Mouse (Mus musculus): ENCODE results near the gene Lsm4.

The Lsm4 gene

DNA sequence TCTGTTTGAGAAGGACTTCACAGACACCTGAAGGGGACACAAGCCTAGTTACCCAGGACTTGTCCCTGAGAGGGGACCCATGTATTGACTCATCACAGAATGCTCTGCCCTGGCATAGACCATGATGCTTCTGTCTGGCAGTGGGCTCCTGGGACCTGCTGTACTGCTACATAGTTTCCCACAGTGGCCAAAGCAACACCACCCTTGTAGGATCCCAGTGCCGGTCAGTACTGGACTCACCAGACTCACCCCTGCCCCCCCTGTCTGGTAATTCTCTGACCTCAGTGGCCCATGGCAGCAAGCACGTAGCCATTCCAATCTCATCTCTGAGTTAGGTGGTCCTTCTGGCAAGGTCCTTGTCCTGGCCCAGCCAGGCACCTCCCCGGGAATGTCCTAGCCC is 15.1 kb downstream of the Lsm4 start:
- Histone ChIP-seq H3K4me3 (replicated peaks; ENCODE audit: low read length) (no peak overlapping the region), H3K4me1 (replicated peaks; ENCODE audit: low read depth, low read length) (peaks cover 69% of the 10 kb centered on the region), H3K36me3 (ENCODE audit: insufficient read depth, low read length) (peaks cover 27% of the 10 kb centered on the region), H3K27me3 (ENCODE audit: insufficient read depth, low read length) (no peaks in the 10 kb centered on the region), H3K9me3 (ENCODE audit: low read length) (no peaks in the 10 kb centered on the region)
- TF ChIP-seq NANOG (IDR thresholded peaks at IDR 0.05; ENCODE audit: borderline replicate concordance, low read length) = no peak
- no peak for TF ChIP-seq CTCF (conservative IDR thresholded peaks at IDR 0.05; ENCODE audit: low read length)
- no peak for TF ChIP-seq POU5F1 (IDR thresholded peaks at IDR 0.05; ENCODE audit: borderline replicate concordance, low read length)

DNA sequence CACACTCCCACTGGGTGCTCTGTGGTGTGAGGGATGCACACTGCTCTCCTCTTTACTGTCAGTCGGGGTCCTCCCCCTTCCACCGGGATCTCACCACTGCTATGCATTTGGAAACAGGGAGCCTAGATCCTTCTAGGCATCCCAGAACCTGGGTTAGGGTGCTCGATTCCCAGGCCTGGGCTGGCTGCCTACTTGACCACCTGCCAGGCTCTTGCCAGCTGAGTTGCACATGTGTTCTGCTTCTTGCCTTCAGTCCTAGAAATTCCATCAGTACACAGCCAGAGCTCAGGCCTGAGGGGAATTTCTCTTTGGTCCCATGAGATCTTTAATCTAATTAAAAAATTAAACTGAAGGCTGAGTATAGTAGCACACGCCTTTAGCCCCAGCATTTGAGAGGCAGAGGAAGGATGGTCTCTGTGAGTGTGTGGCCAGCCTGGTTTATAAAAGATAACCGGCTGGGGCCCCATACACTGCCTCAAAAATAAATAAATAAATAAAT is 16.9 kb downstream of the Lsm4 start:
- H3K4me1 ChIP-seq (replicated peaks; ENCODE audit: low read depth, low read length) = peaks cover 71% of the 10 kb centered on the region
- no peaks in the 10 kb centered on the region for H3K27me3 ChIP-seq (ENCODE audit: insufficient read depth, low read length)
- H3K4me3 ChIP-seq (replicated peaks; ENCODE audit: low read length) = no peak overlapping the region
- TF ChIP-seq POU5F1 (IDR thresholded peaks at IDR 0.05; ENCODE audit: borderline replicate concordance, low read length) = no peak
- no peak for TF ChIP-seq NANOG (IDR thresholded peaks at IDR 0.05; ENCODE audit: borderline replicate concordance, low read length)
- TF ChIP-seq CTCF (conservative IDR thresholded peaks at IDR 0.05; ENCODE audit: low read length) = no peak
- H3K36me3 ChIP-seq (ENCODE audit: insufficient read depth, low read length) = peaks cover 27% of the 10 kb centered on the region
- no peaks in the 10 kb centered on the region for H3K9me3 ChIP-seq (ENCODE audit: low read length)

DNA sequence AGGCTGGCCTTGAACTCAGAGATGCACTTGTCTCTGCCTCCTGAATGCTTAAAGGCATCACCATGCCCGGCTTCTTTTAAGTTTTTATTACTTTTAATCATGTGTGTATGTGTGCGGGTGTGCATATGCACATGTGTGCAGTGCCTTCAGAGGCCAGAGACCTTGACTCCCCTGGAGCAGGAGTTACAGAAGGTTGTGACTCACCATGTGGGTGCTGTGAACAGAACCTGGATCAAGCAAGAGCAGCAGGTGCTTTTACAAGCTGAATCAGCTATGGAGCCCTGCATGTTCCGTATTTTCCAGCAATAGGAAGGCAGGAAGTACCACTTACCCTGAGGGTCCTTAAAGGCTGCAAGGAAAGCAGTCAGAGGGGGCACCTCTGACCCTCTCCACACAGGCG is 18.2 kb downstream of the Lsm4 start:
- Histone ChIP-seq H3K27me3 (ENCODE audit: insufficient read depth, low read length) (no peaks in the 10 kb centered on the region), H3K9me3 (ENCODE audit: low read length) (no peaks in the 10 kb centered on the region), H3K36me3 (ENCODE audit: insufficient read depth, low read length) (peaks cover 26% of the 10 kb centered on the region), H3K4me3 (replicated peaks; ENCODE audit: low read length) (peak overlapping the region; percentile 79), H3K4me1 (replicated peaks; ENCODE audit: low read depth, low read length) (peaks cover 77% of the 10 kb centered on the region)
- no peak for TF ChIP-seq POU5F1 (IDR thresholded peaks at IDR 0.05; ENCODE audit: borderline replicate concordance, low read length)
- TF ChIP-seq CTCF (conservative IDR thresholded peaks at IDR 0.05; ENCODE audit: low read length) = no peak
- no peak for TF ChIP-seq NANOG (IDR thresholded peaks at IDR 0.05; ENCODE audit: borderline replicate concordance, low read length)

DNA sequence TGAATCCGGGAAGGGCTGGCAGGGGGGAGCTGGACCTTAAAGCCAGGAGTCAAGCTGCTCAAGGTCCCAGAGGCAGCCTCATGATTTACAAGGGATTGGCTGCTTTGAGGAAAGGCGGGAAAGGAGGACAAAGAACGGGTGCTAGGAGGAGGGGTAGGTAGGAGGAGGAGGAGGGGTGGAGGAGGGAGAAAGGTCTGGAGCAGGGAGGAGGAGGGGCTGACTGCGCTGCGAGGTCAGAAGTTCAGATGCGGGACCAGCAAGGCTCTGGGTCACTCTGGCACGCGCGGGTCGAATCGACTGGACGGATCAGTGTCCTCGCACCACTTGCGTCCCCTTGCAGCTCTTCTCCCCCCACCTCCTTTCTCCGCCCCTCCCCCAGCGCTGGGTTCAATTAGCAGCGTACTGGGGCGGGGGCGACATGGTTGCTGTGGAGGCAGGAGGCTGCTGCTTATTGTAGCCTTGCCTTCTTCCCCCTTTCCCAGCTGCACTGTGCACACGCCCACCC is 18.7 kb downstream of the Lsm4 start:
- H3K4me1 ChIP-seq (replicated peaks; ENCODE audit: low read depth, low read length) = peaks cover 74% of the 10 kb centered on the region
- H3K4me3 ChIP-seq (replicated peaks; ENCODE audit: low read length) = peak overlapping the region; percentile 79
- TF ChIP-seq NANOG (IDR thresholded peaks at IDR 0.05; ENCODE audit: borderline replicate concordance, low read length) = no peak
- no peak for TF ChIP-seq CTCF (conservative IDR thresholded peaks at IDR 0.05; ENCODE audit: low read length)
- no peak for TF ChIP-seq POU5F1 (IDR thresholded peaks at IDR 0.05; ENCODE audit: borderline replicate concordance, low read length)
- H3K36me3 ChIP-seq (ENCODE audit: insufficient read depth, low read length) = peaks cover 21% of the 10 kb centered on the region
- no peaks in the 10 kb centered on the region for H3K9me3 ChIP-seq (ENCODE audit: low read length)
- H3K27me3 ChIP-seq (ENCODE audit: insufficient read depth, low read length) = no peaks in the 10 kb centered on the region

DNA sequence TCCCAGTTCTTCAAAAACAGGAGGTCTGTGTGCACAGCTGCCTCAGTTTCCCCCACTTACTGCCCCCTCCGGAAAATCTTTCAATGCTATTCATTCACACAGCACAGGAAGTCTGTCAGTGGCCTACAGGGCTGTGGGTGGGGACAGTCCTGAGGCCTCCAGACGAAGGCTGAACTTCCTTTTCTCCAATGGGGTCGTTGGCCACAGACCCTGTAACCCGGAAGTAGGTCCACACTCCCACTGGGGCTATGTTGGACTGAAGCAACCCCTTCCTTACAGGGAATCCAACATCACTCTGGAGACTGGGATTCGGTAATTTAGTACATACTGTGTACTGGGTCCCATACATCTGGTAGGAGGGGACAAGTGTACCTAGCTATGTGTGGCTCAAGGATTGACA is 20.6 kb downstream of the Lsm4 start:
- peak overlapping the region; percentile 35 for H3K4me3 ChIP-seq (replicated peaks; ENCODE audit: low read length)
- peaks cover 8% of the 10 kb centered on the region for H3K36me3 ChIP-seq (ENCODE audit: insufficient read depth, low read length)
- peaks cover 78% of the 10 kb centered on the region for H3K4me1 ChIP-seq (replicated peaks; ENCODE audit: low read depth, low read length)
- TF ChIP-seq POU5F1 (IDR thresholded peaks at IDR 0.05; ENCODE audit: borderline replicate concordance, low read length) (no peak), NANOG (IDR thresholded peaks at IDR 0.05; ENCODE audit: borderline replicate concordance, low read length) (no peak), CTCF (conservative IDR thresholded peaks at IDR 0.05; ENCODE audit: low read length) (no peak)
- H3K27me3 ChIP-seq (ENCODE audit: insufficient read depth, low read length) = no peaks in the 10 kb centered on the region
- no peaks in the 10 kb centered on the region for H3K9me3 ChIP-seq (ENCODE audit: low read length)

DNA sequence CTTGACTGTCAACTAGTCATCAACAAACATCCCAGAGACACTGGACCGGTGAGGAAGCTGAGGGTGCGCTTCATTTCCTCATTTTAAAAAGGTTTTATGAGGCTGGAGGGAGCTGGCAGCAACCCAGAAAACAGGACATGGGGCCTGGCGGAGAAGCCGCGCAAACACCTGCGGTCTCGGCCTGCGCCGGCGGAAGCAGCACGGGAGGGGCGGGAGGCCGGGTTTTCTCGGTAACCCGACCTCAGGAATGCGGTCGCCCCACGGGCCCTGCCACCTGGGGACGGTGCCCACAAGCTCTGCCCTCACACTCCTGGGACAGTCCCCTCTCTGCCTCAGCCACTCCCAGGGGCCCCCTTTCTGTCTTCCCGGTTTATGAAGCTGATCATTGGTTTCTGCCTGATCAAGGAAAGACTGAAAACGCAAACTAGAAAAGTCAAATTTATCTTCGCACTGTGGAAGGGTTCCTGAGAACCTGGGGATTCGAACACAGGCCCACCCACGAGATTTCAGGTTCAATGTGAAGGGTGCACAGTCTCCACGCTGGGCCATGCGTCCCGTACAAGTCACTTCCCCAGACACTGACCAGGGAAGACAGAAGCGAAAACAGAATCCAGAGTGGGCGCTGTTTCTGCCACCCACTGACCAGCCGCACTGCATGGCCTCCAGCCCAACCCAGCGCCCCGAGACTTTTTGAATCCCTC is 22.4 kb downstream of the Lsm4 start:
- peaks cover 62% of the 10 kb centered on the region for H3K4me1 ChIP-seq (replicated peaks; ENCODE audit: low read depth, low read length)

DNA sequence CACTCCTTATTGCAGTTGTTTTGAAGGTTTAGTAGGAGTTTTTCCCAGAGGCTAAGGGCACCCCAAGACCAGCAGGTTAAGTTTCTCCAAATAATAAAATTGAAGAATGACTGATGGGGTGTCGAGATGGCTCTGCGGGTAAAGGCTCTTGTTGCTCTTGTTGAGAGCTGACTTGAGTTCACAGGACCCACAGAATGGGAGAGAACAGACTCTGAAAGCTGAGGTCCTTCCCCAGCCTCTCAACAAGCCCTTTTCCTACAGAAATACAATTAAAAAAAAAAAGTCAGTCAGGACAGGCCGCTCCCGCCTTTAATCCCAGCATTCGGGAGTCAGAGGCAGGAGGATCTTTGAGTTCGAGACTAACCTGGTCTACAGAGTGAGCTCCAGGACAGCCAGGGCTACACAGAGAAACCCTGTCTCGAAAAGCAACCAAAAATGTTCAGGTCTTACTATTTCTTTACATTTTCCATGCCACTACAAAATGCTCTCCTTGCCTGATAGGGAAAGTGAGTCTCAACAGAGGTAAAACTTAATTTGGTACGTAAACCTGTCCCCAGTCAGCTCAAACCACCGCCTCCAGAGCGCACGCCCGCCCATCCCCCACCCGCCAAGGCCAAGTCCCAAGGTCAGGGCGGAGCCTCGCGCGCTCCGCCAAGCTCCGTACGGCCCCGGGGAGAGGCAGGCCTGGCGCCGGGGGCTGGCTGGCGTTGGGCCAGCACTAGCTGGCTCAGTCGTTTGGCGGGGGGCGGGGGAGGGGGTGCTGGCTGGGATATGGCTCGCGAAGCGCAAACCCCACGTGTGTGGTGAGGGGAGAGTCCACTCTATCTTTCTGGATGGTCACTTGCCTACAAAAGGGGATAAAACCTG is 23.2 kb downstream of the Lsm4 start:
- H3K36me3 ChIP-seq (ENCODE audit: insufficient read depth, low read length) = peaks cover 4% of the 10 kb centered on the region; the same call in 1 of the 2 replicates
- no peaks in the 10 kb centered on the region for H3K27me3 ChIP-seq (ENCODE audit: insufficient read depth, low read length)
- peak overlapping the region; percentile 59 for H3K4me3 ChIP-seq (replicated peaks; ENCODE audit: low read length)
- H3K4me1 ChIP-seq (replicated peaks; ENCODE audit: low read depth, low read length) = peaks cover 64% of the 10 kb centered on the region
- no peak for TF ChIP-seq CTCF (conservative IDR thresholded peaks at IDR 0.05; ENCODE audit: low read length)
- TF ChIP-seq NANOG (IDR thresholded peaks at IDR 0.05; ENCODE audit: borderline replicate concordance, low read length) = no peak
- TF ChIP-seq POU5F1 (IDR thresholded peaks at IDR 0.05; ENCODE audit: borderline replicate concordance, low read length) = no peak
- H3K9me3 ChIP-seq (ENCODE audit: low read length) = no peaks in the 10 kb centered on the region

More for the DNA sequence above, 22.4 kb downstream of the Lsm4 start:
- H3K36me3 ChIP-seq (ENCODE audit: insufficient read depth, low read length) = no peaks in the 10 kb centered on the region
- peak overlapping the region; percentile 59 for H3K4me3 ChIP-seq (replicated peaks; ENCODE audit: low read length)
- no peaks in the 10 kb centered on the region for H3K27me3 ChIP-seq (ENCODE audit: insufficient read depth, low read length)
- no peak for TF ChIP-seq NANOG (IDR thresholded peaks at IDR 0.05; ENCODE audit: borderline replicate concordance, low read length)
- TF ChIP-seq CTCF (conservative IDR thresholded peaks at IDR 0.05; ENCODE audit: low read length) = no peak
- TF ChIP-seq POU5F1 (IDR thresholded peaks at IDR 0.05; ENCODE audit: borderline replicate concordance, low read length) = no peak
- no peaks in the 10 kb centered on the region for H3K9me3 ChIP-seq (ENCODE audit: low read length)

DNA sequence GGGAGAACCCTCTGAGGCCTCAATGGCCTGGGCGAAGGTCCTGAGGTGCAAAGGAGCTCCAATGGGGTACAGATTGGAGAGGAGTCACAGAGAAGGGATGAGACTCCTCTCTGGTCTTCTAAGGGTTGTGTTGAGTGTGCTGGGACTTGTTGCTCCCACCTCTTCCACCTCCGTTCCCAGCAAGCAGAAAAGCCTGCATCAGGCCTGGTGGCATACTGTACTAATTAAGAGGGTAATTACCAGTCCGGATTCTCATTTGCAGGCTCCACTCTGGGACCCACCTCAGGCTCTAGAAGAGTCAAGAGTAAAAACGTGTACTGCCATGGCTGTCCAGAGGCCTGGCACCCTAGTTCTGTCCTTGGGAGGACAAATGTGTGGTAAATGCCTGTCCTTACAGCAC is 23.9 kb downstream of the Lsm4 start:
- TF ChIP-seq POU5F1 (IDR thresholded peaks at IDR 0.05; ENCODE audit: borderline replicate concordance, low read length) (no peak), CTCF (conservative IDR thresholded peaks at IDR 0.05; ENCODE audit: low read length) (no peak), NANOG (IDR thresholded peaks at IDR 0.05; ENCODE audit: borderline replicate concordance, low read length) (no peak)
- 0 out of 2 replicates have a peak overlapping the region, but pooled peaks have one; percentile 32 for H3K4me3 ChIP-seq (replicated peaks; ENCODE audit: low read length)
- H3K4me1 ChIP-seq (replicated peaks; ENCODE audit: low read depth, low read length) = peaks cover 67% of the 10 kb centered on the region
- peaks cover 4% of the 10 kb centered on the region; the same call in 1 of the 2 replicates for H3K36me3 ChIP-seq (ENCODE audit: insufficient read depth, low read length)
- no peaks in the 10 kb centered on the region for H3K9me3 ChIP-seq (ENCODE audit: low read length)
- no peaks in the 10 kb centered on the region for H3K27me3 ChIP-seq (ENCODE audit: insufficient read depth, low read length)

All from E14TG2a.4 (cell line).